Mouse (Mus musculus) erythroblast, embryonic 14.5 days (primary cell): Measurements from ENCODE around the gene Ucma.

Experiments used
- GATA1 ChIP-seq: IDR thresholded peaks from 2 replicates; pipeline ENCODE4 v1.6.1; 2012; ENCODE audit warnings: low read length, inconsistent platforms, mixed read lengths
- TAL1 ChIP-seq: IDR thresholded peaks from 3 replicates; pipeline ENCODE4 v1.6.1; 2012; ENCODE audit warnings: low read length, inconsistent platforms, mixed read lengths

DNA sequence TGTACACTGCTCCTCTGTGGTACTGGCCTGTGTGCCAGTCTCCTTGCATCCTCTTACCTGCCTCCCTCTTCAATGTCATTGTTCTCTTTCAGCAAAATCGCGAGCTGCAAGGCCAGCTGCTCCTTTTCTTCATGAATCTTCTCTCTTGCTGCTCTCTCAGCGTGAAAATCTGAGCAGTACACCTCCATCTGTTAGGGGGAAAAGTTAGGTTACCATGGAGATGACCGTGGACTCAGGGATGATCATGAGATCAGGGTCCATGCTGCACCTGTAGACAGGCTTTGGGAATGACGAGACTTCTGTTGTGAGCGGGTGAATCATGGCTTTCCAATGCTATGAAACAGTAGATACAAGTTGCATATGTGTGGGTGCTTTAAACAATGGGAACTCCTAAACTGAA lies 51.1 kb downstream of the Ucma start:
- TF ChIP-seq GATA1 (no peak), TAL1 (no peak)
